Mouse (Mus musculus) neural tube, embryonic 12.5 days (tissue): ENCODE data around the gene Prx. TPM values are rescaled to one million over a fixed set of nuclear protein-coding genes. Genes with fewer than 3 reads are reported as not detected.

Experiments used
- ATAC-seq: fragments of 200-750 bp; cut with Nextera tagmentation; 2 replicates; pipeline ENCODE4 v1.8.0; 2017; ENCODE audit warnings: low read depth, mild to moderate bottlenecking, moderate TSS enrichment, moderate library complexity; ENCODE audit not compliant: low FRiP score
- H3K27ac ChIP-seq: fragments of 300-500 bp; sonication (generic); 2 replicates; pipeline ENCODE4 v1.5.1; 2016
- H3K27me3 ChIP-seq: fragments of 300-500 bp; sonication (generic); replicated peaks from 2 replicates; pipeline ENCODE4 v1.6.1; 2016; ENCODE audit warnings: mild to moderate bottlenecking
- H3K36me3 ChIP-seq: fragments of 300-500 bp; sonication (generic); 2 replicates; pipeline ENCODE4 v1.6.1; 2016; ENCODE audit warnings: mild to moderate bottlenecking
- H3K4me1 ChIP-seq: fragments of 300-500 bp; sonication (generic); 2 replicates; pipeline ENCODE4 v1.6.1; 2016
- H3K4me2 ChIP-seq: fragments of 300-500 bp; sonication (generic); replicated peaks from 2 replicates; pipeline ENCODE4 v1.6.1; 2016; ENCODE audit warnings: mild to moderate bottlenecking
- H3K4me3 ChIP-seq: fragments of 300-500 bp; sonication (generic); 2 replicates; pipeline ENCODE4 v1.5.1; 2016
- H3K9ac ChIP-seq: fragments of 300-500 bp; sonication (generic); 2 replicates; pipeline ENCODE4 v1.6.1; 2016; ENCODE audit warnings: mild to moderate bottlenecking
- H3K9me3 ChIP-seq: fragments of 300-500 bp; sonication (generic); 2 replicates; pipeline ENCODE4 v1.6.1; 2016; ENCODE audit warnings: mild to moderate bottlenecking
- WGBS: fragments of 180-500 bp; shearing (Covaris S2); methylation state at CpG from one replicate; pipeline ENCODE4 v1.1.7; 2016; 5-methylcytosine and 5-hydroxymethylcytosine counted together
- polyA plus RNA-seq: library from polyadenylated mRNA; unstranded; fragments of >200 nt; fragmentation: Nextera tagmentation; extraction: Ambion mirVana; gene quantifications from 2 replicates; pipeline ENCODE4 v1.2.1, GENCODE M21; 2016

Prx gene
- polyA plus RNA-seq, 1 experiment from 2014 or later: 2.8 TPM

DNA sequence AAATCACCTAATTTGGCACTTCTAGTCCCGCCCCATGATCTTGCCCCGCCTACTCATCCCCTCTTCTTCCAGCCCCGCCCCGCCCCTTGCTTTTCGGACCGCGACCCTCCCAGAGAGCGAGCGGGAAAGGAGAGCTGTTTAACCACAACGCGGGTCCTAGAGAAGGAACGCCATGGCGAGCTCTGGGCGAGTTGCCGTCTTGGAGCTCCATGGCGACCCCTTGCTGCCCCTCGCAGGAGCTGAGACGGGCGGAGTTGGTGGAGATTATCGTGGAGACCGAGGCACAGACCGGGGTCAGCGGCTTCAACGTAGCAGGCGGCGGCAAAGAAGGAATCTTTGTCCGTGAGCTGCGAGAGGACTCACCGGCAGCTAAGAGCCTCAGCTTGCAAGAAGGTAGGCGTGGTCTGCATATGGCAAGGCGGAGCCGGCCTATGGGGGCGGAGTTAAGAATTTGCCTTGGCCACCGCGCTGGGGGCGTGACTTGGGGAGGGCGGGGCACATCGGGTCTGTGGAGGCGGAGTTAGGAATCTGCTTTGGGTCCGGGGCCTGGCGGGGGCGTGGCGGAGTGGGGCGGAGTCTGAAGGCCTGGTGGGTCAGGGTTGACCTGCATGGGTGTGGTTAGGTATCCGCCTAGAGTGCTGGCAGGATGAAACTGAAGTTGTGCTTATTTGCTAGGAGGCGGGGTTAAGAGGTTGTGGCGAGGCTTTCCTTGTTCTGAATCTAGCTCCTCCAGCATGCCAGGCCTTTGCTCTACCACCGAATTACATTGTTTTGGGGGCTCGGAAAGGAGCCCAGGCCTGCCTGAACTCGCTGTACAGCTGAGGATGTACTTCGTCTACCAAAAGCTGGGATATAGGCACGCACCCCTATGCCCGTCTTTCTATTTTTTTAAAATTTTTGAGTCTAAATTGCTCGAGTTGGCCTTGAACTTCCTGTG, 8.9 kb downstream of the Prx start:
- H3K4me3 ChIP-seq: peak overlapping the region; percentile 49
- peak overlapping the region; percentile 58 for H3K9ac ChIP-seq
- no peaks in the 10 kb centered on the region for H3K27me3 ChIP-seq
- WGBS: 1% methylated on average over 54 of the region's 54 CpGs
- peak; percentile 88 for ATAC-seq
- H3K4me2 ChIP-seq: peak overlapping the region; percentile 70
- H3K4me1 ChIP-seq: peaks cover 6% of the 10 kb centered on the region
- peak overlapping the region; percentile 89 for H3K27ac ChIP-seq
- no peaks in the 10 kb centered on the region for H3K9me3 ChIP-seq
- H3K36me3 ChIP-seq: no peaks in the 10 kb centered on the region

DNA sequence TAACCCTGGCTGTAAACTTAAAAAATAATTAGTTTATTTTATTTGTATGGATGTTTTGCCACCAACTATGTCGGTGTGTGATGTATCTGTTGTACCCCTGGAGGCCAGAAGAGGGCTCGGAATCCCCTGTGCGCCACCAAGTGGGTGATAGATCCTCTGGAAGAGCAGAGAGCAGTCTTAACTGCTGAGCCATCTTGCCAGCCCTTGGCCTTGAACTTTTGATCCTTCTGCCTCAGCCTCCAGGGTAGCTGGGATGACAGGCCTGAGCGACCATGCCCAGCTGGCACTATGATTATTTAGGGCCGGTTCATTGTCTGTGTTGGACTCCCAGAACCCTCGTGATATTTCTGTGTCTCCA, 9.5 kb downstream of the Prx start:
- Histone ChIP-seq H3K36me3 (no peaks in the 10 kb centered on the region), H3K4me3 (peak overlapping the region; percentile 49; the same call in 1 of the 2 replicates), H3K27ac (no peak overlapping the region), H3K4me1 (peaks cover 6% of the 10 kb centered on the region), H3K9ac (no peak overlapping the region), H3K9me3 (no peaks in the 10 kb centered on the region), H3K27me3 (no peaks in the 10 kb centered on the region), H3K4me2 (peak overlapping the region; percentile 70)
- ATAC-seq: peak; percentile 57
- WGBS: 21% methylated on average over 6 of the region's 6 CpGs

DNA sequence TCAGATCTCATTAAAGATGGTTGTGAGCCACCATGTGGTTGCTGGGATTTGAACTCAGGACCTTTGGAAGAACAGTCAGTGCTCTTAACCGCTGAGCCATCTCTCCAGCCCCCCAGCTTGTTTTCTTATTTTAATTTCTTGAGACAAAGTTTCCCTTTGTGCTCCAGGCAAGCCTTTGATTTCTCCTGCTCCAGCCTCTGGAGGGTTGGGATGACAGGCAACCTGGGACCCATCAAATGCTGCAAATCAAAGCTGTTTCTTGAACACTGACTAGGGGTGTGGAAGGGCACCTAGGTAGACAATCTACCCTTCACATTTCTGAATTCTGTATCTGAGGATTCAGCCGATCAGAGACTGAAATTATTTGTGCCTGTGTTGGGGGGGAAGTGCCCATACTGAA, 11.7 kb downstream of the Prx start:
- Histone ChIP-seq H3K4me3 (no peak overlapping the region), H3K27ac (no peak overlapping the region), H3K4me1 (peaks cover 6% of the 10 kb centered on the region), H3K4me2 (no peak overlapping the region), H3K9ac (no peak overlapping the region), H3K36me3 (no peaks in the 10 kb centered on the region), H3K9me3 (no peaks in the 10 kb centered on the region), H3K27me3 (no peaks in the 10 kb centered on the region)
- ATAC-seq: no peak
- 89% methylated on average over 2 of the region's 2 CpGs for WGBS

DNA sequence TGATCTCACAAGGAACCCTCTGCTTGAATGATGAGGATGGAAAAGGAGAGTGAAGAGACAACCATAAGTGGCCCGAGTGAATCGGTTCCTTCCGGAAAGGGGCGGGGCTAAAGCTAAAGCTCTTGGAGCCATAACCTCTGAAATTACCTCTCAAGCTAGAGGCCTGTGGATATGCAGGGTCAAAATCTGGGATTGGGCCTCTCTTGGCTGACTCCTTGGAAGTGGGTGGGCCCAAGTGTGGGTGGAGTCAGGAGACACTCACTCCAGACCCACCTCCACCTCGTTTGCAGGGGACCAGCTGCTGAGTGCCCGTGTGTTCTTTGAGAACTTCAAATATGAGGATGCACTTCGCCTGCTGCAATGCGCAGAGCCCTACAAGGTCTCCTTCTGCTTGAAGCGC, 15.8 kb downstream of the Prx start:
- H3K27me3 ChIP-seq: no peaks in the 10 kb centered on the region
- ATAC-seq: no peak

DNA sequence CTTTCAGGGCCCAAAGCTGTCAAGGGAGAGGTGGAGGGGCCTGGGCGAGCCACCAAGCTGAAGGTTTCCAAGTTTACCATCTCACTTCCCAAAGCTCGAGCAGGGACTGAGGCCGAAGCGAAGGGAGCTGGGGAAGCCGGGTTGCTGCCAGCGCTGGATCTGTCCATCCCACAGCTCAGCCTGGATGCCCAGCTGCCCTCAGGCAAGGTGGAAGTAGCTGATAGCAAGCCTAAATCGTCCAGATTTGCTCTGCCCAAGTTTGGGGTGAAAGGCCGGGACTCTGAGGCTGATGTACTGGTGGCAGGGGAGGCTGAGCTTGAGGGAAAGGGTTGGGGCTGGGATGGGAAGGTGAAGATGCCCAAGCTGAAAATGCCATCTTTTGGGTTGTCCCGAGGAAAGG, 19.2 kb downstream of the Prx start:
- Histone ChIP-seq H3K36me3 (no peaks in the 10 kb centered on the region), H3K9ac (no peak overlapping the region), H3K27me3 (no peaks in the 10 kb centered on the region), H3K4me2 (no peak overlapping the region), H3K4me1 (no peaks in the 10 kb centered on the region), H3K9me3 (no peaks in the 10 kb centered on the region), H3K27ac (no peak overlapping the region), H3K4me3 (no peak overlapping the region)
- 87% methylated on average over 9 of the region's 9 CpGs for WGBS
- no peak for ATAC-seq

More for the DNA sequence above, 15.8 kb downstream of the Prx start:
- no peaks in the 10 kb centered on the region for H3K4me1 ChIP-seq
- H3K4me2 ChIP-seq: no peak overlapping the region
- H3K27ac ChIP-seq: no peak overlapping the region
- WGBS: 72% methylated on average over 9 of the region's 9 CpGs
- H3K36me3 ChIP-seq: no peaks in the 10 kb centered on the region
- H3K4me3 ChIP-seq: no peak overlapping the region
- no peak overlapping the region for H3K9ac ChIP-seq
- H3K9me3 ChIP-seq: no peaks in the 10 kb centered on the region

DNA sequence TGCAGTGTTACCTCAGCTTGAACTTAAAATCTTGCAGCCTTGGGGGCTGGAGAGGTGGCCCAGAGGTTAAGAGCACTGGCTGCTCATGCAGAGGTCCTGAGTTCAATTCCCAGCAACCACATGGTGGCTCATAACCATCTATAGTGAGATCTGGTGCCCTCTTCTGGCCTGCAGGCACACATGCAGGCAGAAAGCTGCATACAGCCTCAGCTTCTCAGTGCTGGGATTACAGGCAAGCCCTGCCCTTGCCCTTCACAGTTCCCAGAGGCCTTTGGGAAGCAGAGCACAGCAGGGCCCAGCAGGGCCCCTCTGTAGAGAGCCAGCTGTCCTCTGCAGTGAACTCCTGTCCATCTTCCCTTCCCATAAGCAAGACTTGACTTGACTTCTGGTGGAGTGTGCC, 21.0 kb downstream of the Prx start:
- Histone ChIP-seq H3K4me1 (no peaks in the 10 kb centered on the region), H3K4me2 (no peak overlapping the region), H3K36me3 (no peaks in the 10 kb centered on the region), H3K9me3 (no peaks in the 10 kb centered on the region), H3K4me3 (no peak overlapping the region), H3K27ac (no peak overlapping the region), H3K27me3 (no peaks in the 10 kb centered on the region), H3K9ac (no peak overlapping the region)
- ATAC-seq: no peak

DNA sequence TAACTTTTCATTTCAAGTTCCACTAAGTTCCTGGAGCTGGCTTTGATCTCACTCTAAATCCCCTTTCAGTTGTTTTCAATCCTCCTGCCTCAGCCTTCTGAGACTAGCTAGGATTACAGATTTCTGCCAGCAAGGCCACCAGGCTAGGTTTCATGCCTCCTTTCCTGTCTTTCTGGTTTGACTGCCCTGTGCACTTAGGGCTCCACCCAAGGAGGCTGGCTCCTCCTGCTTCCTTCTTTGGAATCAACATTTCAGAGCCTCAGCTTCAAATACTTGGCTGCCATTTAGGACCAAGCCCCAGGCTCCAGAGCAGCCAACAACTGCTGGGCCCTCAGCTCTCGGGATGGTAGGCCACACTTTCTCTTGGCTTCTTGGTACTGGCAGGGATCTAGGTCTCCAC, 21.5 kb downstream of the Prx start:
- Histone ChIP-seq H3K9me3 (no peaks in the 10 kb centered on the region), H3K9ac (no peak overlapping the region), H3K4me3 (no peak overlapping the region), H3K27ac (no peak overlapping the region), H3K36me3 (no peaks in the 10 kb centered on the region), H3K4me1 (no peaks in the 10 kb centered on the region), H3K27me3 (no peaks in the 10 kb centered on the region), H3K4me2 (no peak overlapping the region)
- WGBS: 74% methylated on average over 1 of the region's 1 CpGs
- ATAC-seq: no peak

DNA sequence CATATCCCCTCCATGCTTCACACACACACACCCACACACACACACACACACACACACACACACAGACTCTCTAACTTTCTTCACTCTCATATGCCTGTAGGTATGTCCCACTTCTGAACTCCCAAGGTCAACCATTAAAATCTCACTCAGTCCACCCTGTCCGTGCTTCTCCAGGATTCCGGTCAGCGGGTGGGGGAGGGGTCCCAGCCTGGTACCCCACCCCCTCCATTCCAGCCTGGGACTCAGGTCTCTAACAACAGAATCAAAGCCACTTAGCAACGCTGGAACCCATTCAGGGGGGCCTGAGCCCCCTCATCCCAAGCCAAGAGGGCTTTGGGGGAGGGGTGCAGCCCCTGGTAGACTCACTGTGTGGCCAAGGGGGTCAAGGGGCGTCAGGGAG, 23.8 kb downstream of the Prx start, which contains the start of gene Hipk4:
Gene Hipk4, plus strand, starts transcription at position 301 of the 400 bp plus-strand sequence.
- H3K9me3 ChIP-seq: no peaks in the 10 kb centered on the region
- H3K36me3 ChIP-seq: no peaks in the 10 kb centered on the region
- H3K27me3 ChIP-seq: no peaks in the 10 kb centered on the region
- H3K4me2 ChIP-seq: no peak within 1 kb of the TSS
- ATAC-seq: no peak
- 66% methylated on average over 5 of the region's 5 CpGs for WGBS
- no peak within 1 kb of the TSS for H3K27ac ChIP-seq
- no peak within 1 kb of the TSS for H3K9ac ChIP-seq
- no peak within 1 kb of the TSS for H3K4me3 ChIP-seq
- no peaks in the 10 kb centered on the region for H3K4me1 ChIP-seq

DNA sequence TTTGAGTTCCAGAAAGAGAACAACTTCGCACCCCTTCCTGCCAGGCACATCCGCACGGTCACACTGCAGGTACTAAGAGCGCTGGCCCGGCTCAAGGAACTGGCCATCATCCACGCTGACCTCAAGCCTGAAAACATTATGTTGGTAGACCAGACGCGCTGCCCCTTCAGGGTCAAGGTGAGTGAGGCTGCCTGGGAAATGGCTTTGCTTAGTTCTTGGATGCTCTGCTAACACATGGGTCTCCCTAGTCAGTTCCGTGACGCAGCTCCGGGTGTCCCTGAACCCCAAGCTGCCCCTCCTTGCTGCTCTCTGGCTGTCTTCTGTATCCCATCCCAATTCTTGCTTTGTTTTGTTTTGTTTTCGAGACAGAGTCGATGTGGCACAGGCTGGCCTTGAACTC, 24.7 kb downstream of the Prx start:
- Histone ChIP-seq H3K27ac (no peak overlapping the region), H3K27me3 (no peaks in the 10 kb centered on the region), H3K9me3 (no peaks in the 10 kb centered on the region), H3K4me1 (no peaks in the 10 kb centered on the region), H3K36me3 (no peaks in the 10 kb centered on the region), H3K4me3 (no peak overlapping the region), H3K9ac (no peak overlapping the region), H3K4me2 (no peak overlapping the region)
- no peak for ATAC-seq
- WGBS: 95% methylated on average over 13 of the region's 13 CpGs

DNA sequence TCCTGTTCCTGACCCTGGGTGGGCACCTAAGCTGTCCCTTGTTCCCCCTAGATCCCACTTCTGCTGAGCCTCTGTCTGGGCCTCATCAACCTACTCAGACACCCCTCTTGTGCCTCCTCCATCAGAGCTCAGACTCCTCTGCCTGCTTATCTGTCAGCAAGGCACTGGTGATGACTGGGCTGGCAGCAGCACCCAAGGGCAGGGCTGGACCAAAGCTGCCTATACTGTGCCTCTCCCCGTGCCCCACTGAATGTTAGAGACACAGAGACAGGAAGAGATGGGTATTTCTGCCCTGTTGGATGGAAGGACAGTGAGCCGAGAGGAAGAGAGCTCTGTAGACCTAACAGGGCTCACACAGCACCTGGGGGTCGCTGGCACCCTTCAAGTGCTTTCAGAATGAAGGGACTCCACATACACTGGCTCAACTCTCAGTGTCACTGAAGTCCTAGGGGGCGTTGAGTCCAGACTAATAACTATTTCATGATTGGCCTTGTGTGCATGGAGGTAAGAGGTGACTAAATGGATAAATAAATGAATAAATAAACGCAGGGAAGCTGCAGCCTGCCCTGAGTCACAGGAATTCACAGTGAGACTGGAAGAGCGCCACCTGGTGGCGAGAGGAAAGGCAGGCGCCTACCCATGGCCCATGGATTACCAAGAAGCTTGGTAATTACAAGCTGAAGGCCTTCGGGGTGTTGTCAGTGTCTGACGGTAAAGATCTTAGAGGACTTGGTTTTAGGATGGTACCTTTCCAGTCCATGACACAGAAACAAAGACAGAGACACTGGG, 27.1 kb downstream of the Prx start:
- Histone ChIP-seq H3K4me1 (no peaks in the 10 kb centered on the region), H3K27me3 (no peaks in the 10 kb centered on the region), H3K36me3 (peaks cover 19% of the 10 kb centered on the region), H3K4me2 (no peak overlapping the region), H3K9ac (no peak overlapping the region), H3K9me3 (no peaks in the 10 kb centered on the region), H3K4me3 (no peak overlapping the region), H3K27ac (no peak overlapping the region)
- WGBS: 24% methylated on average over 10 of the region's 10 CpGs
- ATAC-seq: peak; percentile 45; the same call in 1 of the 2 replicates

DNA sequence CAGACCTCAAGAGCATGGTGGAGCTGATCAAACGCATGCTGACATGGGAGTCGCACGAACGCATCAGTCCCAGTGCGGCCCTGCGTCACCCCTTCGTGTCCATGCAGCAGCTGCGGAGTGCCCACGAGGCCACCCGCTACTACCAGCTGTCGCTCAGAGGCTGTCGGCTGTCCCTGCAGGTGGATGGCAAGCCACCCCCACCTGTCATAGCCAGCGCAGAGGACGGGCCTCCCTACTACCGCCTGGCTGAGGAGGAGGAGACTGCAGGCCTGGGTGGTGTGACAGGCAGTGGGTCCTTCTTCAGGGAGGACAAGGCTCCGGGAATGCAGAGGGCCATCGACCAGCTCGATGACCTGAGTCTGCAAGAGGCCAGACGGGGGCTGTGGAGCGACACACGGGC, 29.9 kb downstream of the Prx start:
- no peak overlapping the region for H3K4me3 ChIP-seq
- no peaks in the 10 kb centered on the region for H3K9me3 ChIP-seq
- no peaks in the 10 kb centered on the region for H3K27me3 ChIP-seq
- no peak overlapping the region for H3K27ac ChIP-seq
- no peak overlapping the region for H3K9ac ChIP-seq
- 83% methylated on average over 21 of the region's 21 CpGs for WGBS
- ATAC-seq: no peak
- no peaks in the 10 kb centered on the region for H3K4me1 ChIP-seq
- H3K36me3 ChIP-seq: peaks cover 43% of the 10 kb centered on the region
- H3K4me2 ChIP-seq: no peak overlapping the region

DNA sequence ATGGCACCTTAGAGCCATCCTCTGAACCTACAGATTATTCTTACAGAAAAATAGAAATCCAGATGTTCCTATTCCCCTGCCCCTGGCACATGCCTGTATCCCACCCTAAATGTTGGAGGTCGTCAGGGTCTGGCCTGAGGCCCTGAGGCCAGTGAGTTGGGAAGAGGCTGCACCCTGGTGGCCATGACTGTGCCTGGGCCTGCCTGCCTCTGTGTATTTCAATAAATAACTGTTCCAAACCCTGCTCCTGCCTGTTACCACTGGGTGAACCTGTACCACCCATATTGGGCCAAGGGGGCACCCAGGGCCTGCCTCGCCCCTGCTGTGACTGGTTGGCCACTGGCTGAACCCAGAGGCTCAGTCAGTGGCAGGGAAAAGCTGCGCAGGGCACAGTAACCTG, 31.8 kb downstream of the Prx start:
- Histone ChIP-seq H3K9ac (no peak overlapping the region), H3K4me2 (no peak overlapping the region), H3K27ac (no peak overlapping the region), H3K4me1 (no peaks in the 10 kb centered on the region), H3K27me3 (no peaks in the 10 kb centered on the region), H3K36me3 (peaks cover 58% of the 10 kb centered on the region), H3K9me3 (no peaks in the 10 kb centered on the region), H3K4me3 (no peak overlapping the region)
- ATAC-seq: no peak
- 75% methylated on average over 3 of the region's 3 CpGs for WGBS
